Mouse (Mus musculus): ENCODE data around the gene Eya2. TPM values are rescaled to one million over a fixed set of nuclear protein-coding genes. Genes with fewer than 3 reads are reported as not detected.
A peak's percentile ranks its signal among the peaks of the same experiment; 100 is the strongest.

Gene Eya2
- polyA plus RNA-seq, 1 experiment from 2014 or later: 3.2 TPM

DNA sequence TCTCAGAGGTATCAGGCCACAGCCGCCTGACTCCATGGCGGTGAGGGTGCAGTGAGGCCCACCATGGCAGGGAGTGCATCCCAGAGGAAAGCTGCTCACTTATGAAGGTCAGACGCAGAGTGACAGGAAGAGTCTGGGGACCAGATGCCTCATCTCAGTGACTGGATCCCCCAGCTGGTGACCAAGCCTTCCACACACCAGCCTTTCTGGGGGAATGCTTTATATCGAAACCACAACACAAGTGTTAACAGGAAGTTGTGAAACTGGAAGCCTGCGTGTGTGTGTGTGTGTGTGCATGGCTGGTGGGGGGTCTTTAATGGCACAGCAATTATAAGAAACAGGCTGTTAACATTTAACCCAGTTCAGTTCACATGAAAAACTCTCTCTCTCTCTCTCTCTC is 64.7 kb downstream of the Eya2 start:
- Histone ChIP-seq H3K4me3 (replicated peaks; ENCODE audit: low read depth, low read length) (no peak overlapping the region), H3K36me3 (ENCODE audit: control insufficient read depth, insufficient read depth, low read length) (no peaks in the 10 kb centered on the region), H3K9ac (replicated peaks; ENCODE audit: low read length) (no peak overlapping the region), H3K27ac (replicated peaks; ENCODE audit: low read depth, low read length) (no peak overlapping the region), H3K4me1 (ENCODE audit: control insufficient read depth, insufficient read depth, low read length) (peaks cover 8% of the 10 kb centered on the region; the same call in 1 of the 2 replicates), H3K9me3 (ENCODE audit: control insufficient read depth, low read length) (no peaks in the 10 kb centered on the region), H3K4me2 (ENCODE audit: low read length) (no peak overlapping the region), H3K27me3 (ENCODE audit: control insufficient read depth, insufficient read depth, low read length) (no peaks in the 10 kb centered on the region)
- no peak for DNase-seq
- WGBS: 77% methylated on average over 5 of the region's 5 CpGs
- ATAC-seq (ENCODE audit: low FRiP score, low TSS enrichment): no peak

DNA sequence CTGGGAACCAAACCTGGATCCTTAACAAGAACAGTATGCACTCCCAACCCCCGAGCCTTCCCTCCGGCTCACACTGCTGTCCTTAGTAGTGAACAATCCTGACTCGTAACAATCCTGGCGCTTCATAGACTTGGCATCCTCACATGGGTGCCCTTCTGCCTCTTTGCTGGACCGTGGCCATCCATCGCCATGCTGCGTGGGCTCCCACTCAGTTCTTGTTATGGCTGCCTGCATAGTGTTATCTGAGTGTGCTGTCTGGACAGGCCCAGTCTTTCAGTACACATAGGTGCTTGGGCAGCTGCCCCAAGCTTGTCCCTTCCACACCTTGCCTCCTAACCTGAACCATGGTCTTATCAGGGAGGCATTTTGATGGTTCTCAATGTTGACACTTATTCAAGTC is 68.4 kb downstream of the Eya2 start:
- ATAC-seq (ENCODE audit: low FRiP score, low TSS enrichment): no peak
- Histone ChIP-seq H3K27ac (replicated peaks; ENCODE audit: low read depth, low read length) (no peak overlapping the region), H3K9me3 (ENCODE audit: control insufficient read depth, low read length) (no peaks in the 10 kb centered on the region), H3K9ac (replicated peaks; ENCODE audit: low read length) (no peak overlapping the region), H3K4me3 (replicated peaks; ENCODE audit: low read depth, low read length) (no peak overlapping the region), H3K27me3 (ENCODE audit: control insufficient read depth, insufficient read depth, low read length) (no peaks in the 10 kb centered on the region), H3K4me1 (ENCODE audit: control insufficient read depth, insufficient read depth, low read length) (no peaks in the 10 kb centered on the region), H3K4me2 (ENCODE audit: low read length) (no peak overlapping the region), H3K36me3 (ENCODE audit: control insufficient read depth, insufficient read depth, low read length) (no peaks in the 10 kb centered on the region)
- DNase-seq: no peak
- 87% methylated on average over 7 of the region's 7 CpGs for WGBS

DNA sequence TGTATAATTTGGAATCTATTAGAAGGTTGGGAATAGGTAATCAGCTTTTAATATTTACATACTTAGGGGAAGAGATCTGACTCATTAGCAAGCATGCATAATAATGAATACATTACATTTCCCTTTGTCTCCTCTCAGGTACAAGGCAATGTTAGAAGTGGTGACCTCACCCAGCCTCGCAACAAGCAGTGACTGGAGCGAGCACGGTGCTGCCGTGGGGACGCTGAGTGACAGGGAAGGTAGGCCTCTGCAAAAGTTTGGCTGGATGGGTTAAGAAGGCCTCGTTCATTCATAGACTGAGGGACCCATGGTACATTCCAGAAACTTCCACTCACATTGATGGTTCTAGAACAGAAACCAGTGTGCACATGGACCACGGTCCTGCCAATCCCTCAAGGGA is 69.8 kb downstream of the Eya2 start:
- Histone ChIP-seq H3K36me3 (ENCODE audit: control insufficient read depth, insufficient read depth, low read length) (no peaks in the 10 kb centered on the region), H3K9ac (replicated peaks; ENCODE audit: low read length) (no peak overlapping the region), H3K4me2 (ENCODE audit: low read length) (no peak overlapping the region), H3K27ac (replicated peaks; ENCODE audit: low read depth, low read length) (no peak overlapping the region), H3K4me3 (replicated peaks; ENCODE audit: low read depth, low read length) (no peak overlapping the region), H3K27me3 (ENCODE audit: control insufficient read depth, insufficient read depth, low read length) (no peaks in the 10 kb centered on the region), H3K9me3 (ENCODE audit: control insufficient read depth, low read length) (no peaks in the 10 kb centered on the region), H3K4me1 (ENCODE audit: control insufficient read depth, insufficient read depth, low read length) (no peaks in the 10 kb centered on the region)
- WGBS: 87% methylated on average over 7 of the region's 7 CpGs
- no peak for ATAC-seq (ENCODE audit: low FRiP score, low TSS enrichment)
- no peak for DNase-seq

DNA sequence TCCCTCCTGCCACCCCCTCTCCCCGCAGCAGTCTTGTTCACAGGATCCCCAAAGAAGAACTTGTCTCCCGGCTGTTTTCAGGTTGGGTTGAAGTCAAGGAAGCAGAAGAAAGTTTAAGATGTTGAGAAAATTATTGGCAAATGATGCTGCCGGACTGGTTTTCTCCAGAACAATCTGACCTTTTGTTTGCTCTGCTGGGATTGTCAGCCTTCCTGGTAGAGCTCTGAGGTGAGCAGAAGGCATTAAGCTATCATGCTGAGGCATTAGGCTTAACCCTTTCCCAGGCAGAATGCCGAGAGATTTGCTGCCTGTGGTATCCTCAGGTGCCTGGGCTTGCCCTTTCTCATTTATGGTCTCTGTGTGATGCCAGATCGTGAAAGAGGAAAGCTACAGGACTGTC is 70.3 kb downstream of the Eya2 start:
- Histone ChIP-seq H3K4me3 (replicated peaks; ENCODE audit: low read depth, low read length) (no peak overlapping the region), H3K4me1 (ENCODE audit: control insufficient read depth, insufficient read depth, low read length) (no peaks in the 10 kb centered on the region), H3K4me2 (ENCODE audit: low read length) (no peak overlapping the region), H3K36me3 (ENCODE audit: control insufficient read depth, insufficient read depth, low read length) (no peaks in the 10 kb centered on the region), H3K9me3 (ENCODE audit: control insufficient read depth, low read length) (no peaks in the 10 kb centered on the region), H3K9ac (replicated peaks; ENCODE audit: low read length) (no peak overlapping the region), H3K27me3 (ENCODE audit: control insufficient read depth, insufficient read depth, low read length) (no peaks in the 10 kb centered on the region), H3K27ac (replicated peaks; ENCODE audit: low read depth, low read length) (no peak overlapping the region)
- ATAC-seq (ENCODE audit: low FRiP score, low TSS enrichment) (no peak), DNase-seq (no peak)
- WGBS: 43% methylated on average over 5 of the region's 5 CpGs

DNA sequence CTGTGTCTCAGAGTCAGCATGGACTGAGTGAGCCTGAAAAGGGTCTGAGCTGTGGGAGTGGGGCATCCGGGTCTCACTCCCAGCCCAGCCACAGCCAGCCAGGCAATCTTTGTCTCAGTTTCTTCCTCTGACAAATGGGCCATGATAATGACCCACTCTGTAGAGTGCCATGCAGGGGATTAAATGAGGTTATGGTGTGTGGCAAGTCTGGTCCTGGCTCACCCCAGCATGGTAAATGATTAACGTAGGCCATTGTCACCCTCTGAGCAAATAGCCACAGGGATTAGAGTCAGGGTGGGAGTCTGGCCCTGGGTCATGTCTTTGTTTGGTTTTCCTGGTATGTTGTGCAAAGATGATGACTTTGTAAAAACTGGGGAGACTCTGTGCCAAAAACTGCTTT is 72.3 kb downstream of the Eya2 start:
- Histone ChIP-seq H3K4me1 (ENCODE audit: control insufficient read depth, insufficient read depth, low read length) (no peaks in the 10 kb centered on the region), H3K4me2 (ENCODE audit: low read length) (no peak overlapping the region), H3K36me3 (ENCODE audit: control insufficient read depth, insufficient read depth, low read length) (no peaks in the 10 kb centered on the region), H3K27me3 (ENCODE audit: control insufficient read depth, insufficient read depth, low read length) (no peaks in the 10 kb centered on the region), H3K4me3 (replicated peaks; ENCODE audit: low read depth, low read length) (no peak overlapping the region), H3K9me3 (ENCODE audit: control insufficient read depth, low read length) (peaks cover 1% of the 10 kb centered on the region; the same call in 1 of the 2 replicates), H3K9ac (replicated peaks; ENCODE audit: low read length) (no peak overlapping the region), H3K27ac (replicated peaks; ENCODE audit: low read depth, low read length) (no peak overlapping the region)
- DNase-seq (no peak), ATAC-seq (ENCODE audit: low FRiP score, low TSS enrichment) (no peak)
- WGBS: 62% methylated on average over 2 of the region's 2 CpGs

DNA sequence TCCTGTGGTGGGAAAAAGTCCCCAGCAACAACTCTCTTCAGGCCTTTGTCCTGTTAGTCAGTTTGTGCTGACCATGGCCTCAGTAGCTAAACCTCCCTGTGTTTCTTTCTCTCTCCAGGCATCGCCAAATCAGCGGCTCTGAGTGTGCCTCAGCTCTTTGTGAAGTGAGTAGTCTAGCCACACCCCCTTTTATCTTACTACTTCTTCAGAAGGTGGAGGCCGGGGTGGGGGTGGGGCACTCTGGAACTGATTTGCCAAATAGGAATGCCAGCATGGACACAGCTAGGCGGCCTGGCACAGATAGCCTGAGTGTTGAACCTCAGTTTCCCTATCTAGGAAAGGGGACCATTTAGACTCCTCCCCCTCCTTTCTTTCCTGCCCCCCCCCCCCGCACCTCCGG is 87.9 kb downstream of the Eya2 start:
- Histone ChIP-seq H3K4me2 (ENCODE audit: low read length) (no peak overlapping the region), H3K27ac (replicated peaks; ENCODE audit: low read depth, low read length) (no peak overlapping the region), H3K9me3 (ENCODE audit: control insufficient read depth, low read length) (no peaks in the 10 kb centered on the region), H3K27me3 (ENCODE audit: control insufficient read depth, insufficient read depth, low read length) (no peaks in the 10 kb centered on the region), H3K36me3 (ENCODE audit: control insufficient read depth, insufficient read depth, low read length) (no peaks in the 10 kb centered on the region), H3K4me3 (replicated peaks; ENCODE audit: low read depth, low read length) (no peak overlapping the region), H3K4me1 (ENCODE audit: control insufficient read depth, insufficient read depth, low read length) (no peaks in the 10 kb centered on the region), H3K9ac (replicated peaks; ENCODE audit: low read length) (no peak overlapping the region)
- ATAC-seq (ENCODE audit: low FRiP score, low TSS enrichment) (no peak), DNase-seq (no peak)
- 37% methylated on average over 5 of the region's 6 CpGs for WGBS

DNA sequence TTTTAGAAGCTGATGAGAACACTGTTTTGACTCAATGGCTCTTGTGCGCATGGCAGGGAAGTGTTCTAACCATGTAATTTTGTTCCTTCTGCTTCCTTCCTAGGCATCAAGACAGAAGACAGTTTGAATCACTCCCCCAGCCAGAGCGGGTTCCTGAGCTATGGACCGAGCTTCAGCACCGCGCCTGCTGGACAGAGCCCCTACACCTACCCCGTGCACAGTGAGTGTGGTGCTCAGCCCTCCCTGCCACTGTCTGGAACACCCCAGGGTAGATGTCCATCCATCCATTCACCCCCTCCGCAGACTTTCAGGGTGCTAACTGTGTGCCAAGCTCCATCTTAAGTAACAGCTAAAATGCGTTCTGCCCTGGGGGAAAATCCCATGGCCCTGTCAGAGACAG is 92.7 kb downstream of the Eya2 start:
- no peak for ATAC-seq (ENCODE audit: low FRiP score, low TSS enrichment)

DNA sequence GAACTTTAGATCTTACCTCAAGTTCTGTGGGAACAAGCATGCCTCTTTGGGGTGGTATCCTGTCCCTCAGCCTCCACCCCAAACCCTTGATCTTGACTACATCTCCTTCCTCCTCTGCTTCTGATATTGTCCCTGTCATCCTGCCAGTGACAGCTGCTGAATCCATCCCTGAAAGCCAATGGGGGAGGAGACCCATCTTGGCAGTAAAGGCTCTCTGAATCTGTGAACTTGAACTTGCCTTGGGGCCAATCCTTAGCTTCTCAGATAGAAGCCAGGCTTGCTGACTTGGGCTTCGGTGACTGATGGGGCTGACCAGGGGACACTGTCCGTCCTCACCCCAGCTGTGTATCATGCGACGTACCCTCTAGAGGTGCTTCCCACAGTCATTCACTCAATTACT is 94.1 kb downstream of the Eya2 start:
- Histone ChIP-seq H3K4me3 (replicated peaks; ENCODE audit: low read depth, low read length) (no peak overlapping the region), H3K4me2 (ENCODE audit: low read length) (no peak overlapping the region), H3K9ac (replicated peaks; ENCODE audit: low read length) (no peak overlapping the region), H3K36me3 (ENCODE audit: control insufficient read depth, insufficient read depth, low read length) (no peaks in the 10 kb centered on the region), H3K27ac (replicated peaks; ENCODE audit: low read depth, low read length) (no peak overlapping the region), H3K9me3 (ENCODE audit: control insufficient read depth, low read length) (no peaks in the 10 kb centered on the region), H3K27me3 (ENCODE audit: control insufficient read depth, insufficient read depth, low read length) (no peaks in the 10 kb centered on the region), H3K4me1 (ENCODE audit: control insufficient read depth, insufficient read depth, low read length) (no peaks in the 10 kb centered on the region)
- DNase-seq (no peak), ATAC-seq (ENCODE audit: low FRiP score, low TSS enrichment) (no peak)
- WGBS: 89% methylated on average over 4 of the region's 4 CpGs

More for the DNA sequence above, 92.7 kb downstream of the Eya2 start:
- 36% methylated on average over 8 of the region's 8 CpGs for WGBS
- Histone ChIP-seq H3K9ac (replicated peaks; ENCODE audit: low read length) (no peak overlapping the region), H3K27me3 (ENCODE audit: control insufficient read depth, insufficient read depth, low read length) (no peaks in the 10 kb centered on the region), H3K4me3 (replicated peaks; ENCODE audit: low read depth, low read length) (no peak overlapping the region), H3K36me3 (ENCODE audit: control insufficient read depth, insufficient read depth, low read length) (no peaks in the 10 kb centered on the region), H3K9me3 (ENCODE audit: control insufficient read depth, low read length) (no peaks in the 10 kb centered on the region), H3K4me2 (ENCODE audit: low read length) (no peak overlapping the region), H3K27ac (replicated peaks; ENCODE audit: low read depth, low read length) (no peak overlapping the region), H3K4me1 (ENCODE audit: control insufficient read depth, insufficient read depth, low read length) (no peaks in the 10 kb centered on the region)
- DNase-seq: no peak

DNA sequence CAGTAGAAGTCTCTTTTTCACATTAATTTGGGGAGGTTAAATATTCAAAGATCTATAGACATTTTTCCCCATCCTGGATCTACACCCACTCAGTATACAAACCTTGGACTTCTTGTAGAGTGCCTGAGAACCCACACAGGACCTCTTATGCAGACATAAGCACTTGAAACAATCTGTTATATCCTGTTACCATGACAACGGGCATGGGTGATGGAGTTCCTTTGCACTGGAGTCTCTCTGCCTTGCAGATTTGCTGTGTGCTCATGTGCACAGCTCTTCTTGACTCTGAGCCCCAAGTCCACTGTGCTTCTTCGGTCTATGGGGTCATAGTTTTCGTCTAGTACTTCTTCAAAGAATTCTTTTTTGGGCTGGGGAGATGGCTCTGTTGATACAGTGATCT is 96.2 kb downstream of the Eya2 start:
- WGBS: 82% methylated on average over 3 of the region's 3 CpGs
- DNase-seq (peak; percentile 69), ATAC-seq (ENCODE audit: low FRiP score, low TSS enrichment) (no peak)
- Histone ChIP-seq H3K36me3 (ENCODE audit: control insufficient read depth, insufficient read depth, low read length) (no peaks in the 10 kb centered on the region), H3K27me3 (ENCODE audit: control insufficient read depth, insufficient read depth, low read length) (no peaks in the 10 kb centered on the region), H3K9me3 (ENCODE audit: control insufficient read depth, low read length) (no peaks in the 10 kb centered on the region), H3K27ac (replicated peaks; ENCODE audit: low read depth, low read length) (no peak overlapping the region), H3K4me2 (ENCODE audit: low read length) (no peak overlapping the region), H3K4me1 (ENCODE audit: control insufficient read depth, insufficient read depth, low read length) (no peaks in the 10 kb centered on the region), H3K9ac (replicated peaks; ENCODE audit: low read length) (no peak overlapping the region), H3K4me3 (replicated peaks; ENCODE audit: low read depth, low read length) (no peak overlapping the region)

All from midbrain, embryonic 14.5 days (tissue).